Mouse (Mus musculus) myocyte (in vitro differentiated cells): ENCODE measurements at regions not wholly inside any gene's neighbourhood (a gene's known extent, or its start where the extent isn't known, plus 50 kb on each side); places are given as distances from the start of the nearest gene placed in this dataset.

Source experiments
- MYOD1 ChIP-seq, 3 experiments: IDR thresholded peaks; one replicate each; pipeline ENCODE4 v1.6.1; 2011; ENCODE audit warnings: control low read depth in 2 of 3, low read depth in 2 of 3, mild to moderate bottlenecking in 2 of 3, moderate library complexity in 1 of 3; ENCODE audit not compliant: insufficient read length in 2 of 3, control insufficient read depth in 1 of 3
- POLR2A ChIP-seq: IDR thresholded peaks from one replicate; pipeline ENCODE4 v1.6.1; 2011; ENCODE audit warnings: low read depth, mild to moderate bottlenecking, control low read depth, moderate library complexity; ENCODE audit not compliant: insufficient read length
- REST ChIP-seq: IDR thresholded peaks from one replicate; pipeline ENCODE4 v1.6.1; 2011; ENCODE audit warnings: mild to moderate bottlenecking, control low read depth, moderate library complexity; ENCODE audit not compliant: insufficient read depth, insufficient read length
- USF1 ChIP-seq: IDR thresholded peaks from one replicate; pipeline ENCODE4 v1.6.1; 2011; ENCODE audit warnings: low read depth, mild to moderate bottlenecking, control low read depth, moderate library complexity

- TF ChIP-seq POLR2A (no peak), USF1 (no peak), REST (no peak), MYOD1 (IDR thresholded peaks at IDR 0.05; ENCODE audit: control insufficient read depth in 1 of 3, insufficient read length in 2 of 3, low read depth in 2 of 3) (no peak)
These were observed 159.3 kb upstream of the Got2 start for GRCm38 (mm10) chr8:96047686-96048085.
